Mouse (Mus musculus) ES-Bruce4 (cell line): ENCODE results near the gene Caskin2.

Experiments
- CTCF ChIP-seq: IDR thresholded peaks from one replicate; pipeline ENCODE4 v1.8.1; 2011; ENCODE audit warnings: low read depth, low read length
- EP300 ChIP-seq: IDR thresholded peaks from 2 replicates; pipeline ENCODE4 v1.6.1; 2011; ENCODE audit warnings: low read depth, low read length; ENCODE audit not compliant: insufficient read depth
- POLR2A ChIP-seq: IDR thresholded peaks from one replicate; pipeline ENCODE4 v1.8.1; 2011; ENCODE audit warnings: low read length; ENCODE audit not compliant: insufficient read depth

- TF ChIP-seq CTCF (peak; percentile 98), EP300 (no peak), POLR2A (peak; percentile 64)
Observed at GRCm38 (mm10) chr11:115813507-115814296, at the start of gene Caskin2.
